Mouse (Mus musculus): ENCODE results near the gene Idnk. TPM values are rescaled to one million over a fixed set of nuclear protein-coding genes. Genes with fewer than 3 reads are reported as not detected.

Gene Idnk
- polyA plus RNA-seq, 1 experiment = 6.0 TPM

DNA sequence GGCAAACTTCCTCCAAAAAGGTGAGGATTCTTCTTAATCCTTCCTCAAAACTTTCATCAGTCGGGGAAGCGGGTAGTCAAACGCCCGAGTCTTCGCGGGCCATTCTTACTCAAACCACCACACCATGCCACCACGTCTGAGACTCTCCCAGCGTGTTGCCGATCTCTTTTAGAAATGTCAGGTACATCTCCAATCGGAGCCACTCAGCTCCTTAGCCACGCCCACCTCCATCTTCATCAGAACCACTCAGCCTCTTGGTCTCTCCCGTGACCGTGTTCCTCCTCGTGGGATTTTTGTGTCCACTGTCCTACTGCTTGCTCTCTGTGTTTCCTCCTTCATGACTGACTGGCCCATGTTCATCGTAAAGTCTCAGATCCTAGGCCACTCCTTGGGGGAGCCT lies 3.3 kb downstream of the Idnk start:
- Histone ChIP-seq H3K4me3 (ENCODE audit: control insufficient read depth, low read depth, low read length) (no peak overlapping the region), H3K36me3 (ENCODE audit: control insufficient read depth, insufficient read depth, low read length) (no peaks in the 10 kb centered on the region)
- TF ChIP-seq CTCF (IDR thresholded peaks at IDR 0.05; ENCODE audit: control insufficient read depth, insufficient read depth, insufficient replicate concordance, low read depth, low read length) (no peak), POLR2A (IDR thresholded peaks at IDR 0.05; ENCODE audit: control insufficient read depth, low read depth, low read length) (no peak)

DNA sequence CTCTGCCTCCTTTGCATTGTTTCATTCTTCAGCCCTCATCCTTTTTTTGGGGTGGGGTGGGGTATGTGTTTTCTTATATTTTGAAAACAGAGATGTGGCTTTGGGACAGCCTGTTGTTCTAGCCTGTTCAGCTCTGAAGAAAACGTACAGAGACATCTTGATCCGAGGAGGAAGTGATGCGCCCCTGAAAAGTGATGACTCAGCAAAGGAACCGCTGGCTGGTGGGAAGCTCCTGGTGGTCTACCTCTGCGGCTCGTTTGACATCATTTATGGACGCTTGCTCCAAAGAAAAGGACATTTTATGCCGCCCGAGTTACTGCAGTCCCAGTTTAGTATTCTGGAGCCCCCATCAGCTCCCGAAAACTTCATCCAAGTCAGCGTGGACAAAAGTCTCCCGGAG lies 5.9 kb downstream of the Idnk start:
- H3K27ac ChIP-seq (ENCODE audit: control insufficient read depth, insufficient read depth, low read depth, low read length) = no peak overlapping the region
- TF ChIP-seq POLR2A (IDR thresholded peaks at IDR 0.05; ENCODE audit: control insufficient read depth, low read depth, low read length) = no peak
- no peak for TF ChIP-seq CTCF (IDR thresholded peaks at IDR 0.05; ENCODE audit: control insufficient read depth, insufficient read depth, insufficient replicate concordance, low read depth, low read length)
- peaks cover 4% of the 10 kb centered on the region for H3K4me1 ChIP-seq (ENCODE audit: control insufficient read depth, insufficient read depth, low read length)
- H3K27me3 ChIP-seq (ENCODE audit: control insufficient read depth, insufficient read depth, low read length) = no peaks in the 10 kb centered on the region
- no peak overlapping the region for H3K4me3 ChIP-seq (ENCODE audit: control insufficient read depth, low read depth, low read length)
- H3K36me3 ChIP-seq (ENCODE audit: control insufficient read depth, insufficient read depth, low read length) = no peaks in the 10 kb centered on the region

More for the DNA sequence above, 3.3 kb downstream of the Idnk start:
- Histone ChIP-seq H3K27ac (ENCODE audit: control insufficient read depth, insufficient read depth, low read depth, low read length) (no peak overlapping the region), H3K4me1 (ENCODE audit: control insufficient read depth, insufficient read depth, low read length) (peaks cover 16% of the 10 kb centered on the region), H3K27me3 (ENCODE audit: control insufficient read depth, insufficient read depth, low read length) (no peaks in the 10 kb centered on the region)

DNA sequence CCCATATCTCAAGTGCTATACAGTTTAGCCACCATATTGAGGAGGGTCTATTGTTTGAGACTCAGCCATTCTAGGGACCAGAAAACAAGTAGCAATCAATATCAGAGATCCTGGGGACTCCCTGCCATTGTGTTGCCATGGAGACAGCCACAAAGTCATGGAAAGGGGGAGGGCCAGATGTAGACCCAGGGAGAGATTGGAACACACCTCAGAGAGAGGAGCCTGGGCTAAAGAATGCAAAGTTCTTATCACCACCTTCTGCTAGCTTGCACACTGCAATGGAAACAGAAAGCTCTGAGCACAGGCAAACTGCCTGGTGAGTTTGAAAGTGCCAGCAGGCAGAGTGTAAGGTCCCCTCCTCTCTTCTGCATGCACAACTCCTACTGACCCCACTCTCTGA lies 10.7 kb downstream of the Idnk start:
- Histone ChIP-seq H3K36me3 (ENCODE audit: control insufficient read depth, insufficient read depth, low read length) (no peaks in the 10 kb centered on the region; the same call in 1 of the 2 replicates), H3K27ac (ENCODE audit: control insufficient read depth, insufficient read depth, low read depth, low read length) (no peak overlapping the region), H3K27me3 (ENCODE audit: control insufficient read depth, insufficient read depth, low read length) (no peaks in the 10 kb centered on the region), H3K4me1 (ENCODE audit: control insufficient read depth, insufficient read depth, low read length) (no peaks in the 10 kb centered on the region), H3K4me3 (ENCODE audit: control insufficient read depth, low read depth, low read length) (no peak overlapping the region)
- TF ChIP-seq CTCF (IDR thresholded peaks at IDR 0.05; ENCODE audit: control insufficient read depth, insufficient read depth, insufficient replicate concordance, low read depth, low read length) (no peak), POLR2A (IDR thresholded peaks at IDR 0.05; ENCODE audit: control insufficient read depth, low read depth, low read length) (no peak)

DNA sequence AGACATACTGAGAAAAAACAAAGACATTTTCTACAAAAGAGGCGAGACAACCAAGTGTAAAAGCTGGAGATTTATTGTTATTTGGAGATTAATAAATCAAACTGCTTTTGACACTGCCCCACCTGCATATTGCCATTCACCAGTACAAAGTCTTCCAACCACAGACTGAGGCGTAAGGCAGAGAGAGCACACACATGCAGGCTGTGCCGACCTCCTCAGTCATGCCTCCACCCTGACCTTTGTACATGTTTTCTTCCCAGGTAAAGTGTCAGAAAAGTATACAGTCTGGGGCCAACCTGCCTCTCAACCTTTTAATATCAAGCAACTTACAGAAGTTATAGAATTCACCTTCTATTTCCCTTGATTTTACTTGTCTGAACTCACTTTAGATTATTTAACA lies 18.7 kb downstream of the Idnk start:
- Histone ChIP-seq H3K4me1 (ENCODE audit: control insufficient read depth, insufficient read depth, low read length) (no peaks in the 10 kb centered on the region), H3K27ac (ENCODE audit: control insufficient read depth, insufficient read depth, low read depth, low read length) (no peak overlapping the region), H3K27me3 (ENCODE audit: control insufficient read depth, insufficient read depth, low read length) (no peaks in the 10 kb centered on the region), H3K36me3 (ENCODE audit: control insufficient read depth, insufficient read depth, low read length) (no peaks in the 10 kb centered on the region; the same call in none of the 2 replicates), H3K4me3 (ENCODE audit: control insufficient read depth, low read depth, low read length) (no peak overlapping the region)
- TF ChIP-seq POLR2A (IDR thresholded peaks at IDR 0.05; ENCODE audit: control insufficient read depth, low read depth, low read length) (no peak), CTCF (IDR thresholded peaks at IDR 0.05; ENCODE audit: control insufficient read depth, insufficient read depth, insufficient replicate concordance, low read depth, low read length) (no peak)

DNA sequence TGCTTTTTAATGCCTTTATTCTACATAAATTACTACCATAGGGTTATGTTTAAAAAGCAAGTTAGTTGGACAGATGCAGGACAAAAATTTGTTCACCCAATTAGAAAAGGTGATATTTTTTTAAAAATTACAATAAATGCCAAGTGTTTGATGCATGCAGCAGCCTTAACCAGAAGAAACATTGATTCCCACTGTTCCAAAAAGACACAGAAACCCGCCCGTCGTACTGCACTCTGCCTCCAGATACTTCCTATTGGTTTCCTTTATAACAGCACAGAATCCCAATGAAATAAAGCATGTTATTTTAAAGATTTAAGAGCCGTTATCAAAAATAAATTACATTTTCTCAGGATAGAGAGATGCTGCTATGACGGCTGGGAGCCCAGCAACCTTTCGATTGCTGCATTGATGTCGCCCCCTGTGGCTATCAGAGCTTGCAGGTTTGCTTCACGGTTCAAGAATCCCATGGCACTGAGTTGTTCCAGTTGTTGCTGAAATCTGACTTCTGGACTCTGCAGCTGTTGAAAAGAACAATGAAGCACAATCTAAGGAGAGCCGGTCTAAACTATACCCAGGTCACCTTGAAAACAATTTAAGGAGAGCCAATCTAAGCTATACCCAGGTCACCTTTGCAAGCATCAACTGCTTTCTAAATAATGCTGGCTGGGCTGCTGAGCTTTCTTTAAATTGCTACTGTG lies 20.2 kb downstream of the Idnk start:
- TF ChIP-seq POLR2A (IDR thresholded peaks at IDR 0.05; ENCODE audit: control insufficient read depth, low read depth, low read length) (no peak), CTCF (IDR thresholded peaks at IDR 0.05; ENCODE audit: control insufficient read depth, insufficient read depth, insufficient replicate concordance, low read depth, low read length) (no peak)
- Histone ChIP-seq H3K27me3 (ENCODE audit: control insufficient read depth, insufficient read depth, low read length) (no peaks in the 10 kb centered on the region), H3K4me3 (ENCODE audit: control insufficient read depth, low read depth, low read length) (no peak overlapping the region), H3K4me1 (ENCODE audit: control insufficient read depth, insufficient read depth, low read length) (no peaks in the 10 kb centered on the region), H3K36me3 (ENCODE audit: control insufficient read depth, insufficient read depth, low read length) (no peaks in the 10 kb centered on the region; the same call in none of the 2 replicates), H3K27ac (ENCODE audit: control insufficient read depth, insufficient read depth, low read depth, low read length) (no peak overlapping the region)

DNA sequence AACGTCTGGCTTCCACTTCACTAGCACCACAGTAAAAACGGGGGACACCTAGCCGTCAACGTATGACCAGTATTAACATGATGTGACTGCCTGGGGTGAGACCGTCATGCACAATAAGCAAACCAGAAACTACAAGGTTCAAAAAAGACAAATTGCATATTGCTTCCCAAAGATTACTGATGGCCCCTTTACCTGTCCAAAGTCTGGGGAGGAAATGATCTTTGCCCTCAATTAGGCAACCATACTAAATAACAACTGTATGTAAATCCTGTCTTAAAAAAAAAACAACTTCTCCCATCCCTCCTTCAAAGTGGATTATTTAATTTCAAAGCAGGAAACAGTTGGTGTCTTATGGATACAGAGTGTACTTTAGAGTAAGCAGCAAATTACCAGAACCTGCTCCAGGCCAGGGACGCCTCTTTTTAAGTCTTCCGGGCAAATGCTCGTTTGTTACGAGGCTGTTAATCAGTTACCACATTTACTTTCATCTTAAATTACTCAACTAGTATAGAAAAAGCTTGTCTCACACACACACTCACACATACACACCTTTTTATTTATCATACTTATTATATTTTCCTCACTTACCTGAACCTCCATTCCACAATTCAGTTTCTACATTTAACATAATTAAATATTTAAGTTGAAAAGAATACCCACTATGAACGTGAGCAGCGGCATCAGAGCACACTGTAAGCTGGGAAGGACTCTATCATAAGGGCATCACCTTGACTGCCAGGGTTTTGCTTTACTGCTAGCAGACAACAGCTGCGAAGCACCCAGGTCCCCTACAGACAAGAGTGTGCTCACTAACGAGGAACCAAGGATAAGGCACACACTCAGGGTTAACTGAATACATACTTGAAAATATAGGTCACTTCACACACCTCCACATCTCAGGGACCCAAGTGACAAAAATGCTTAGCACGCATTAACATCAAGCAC lies 24.4 kb downstream of the Idnk start:
- H3K36me3 ChIP-seq (ENCODE audit: control insufficient read depth, insufficient read depth, low read length) = no peaks in the 10 kb centered on the region; the same call in none of the 2 replicates
- TF ChIP-seq POLR2A (IDR thresholded peaks at IDR 0.05; ENCODE audit: control insufficient read depth, low read depth, low read length) (no peak), CTCF (IDR thresholded peaks at IDR 0.05; ENCODE audit: control insufficient read depth, insufficient read depth, insufficient replicate concordance, low read depth, low read length) (no peak)

DNA sequence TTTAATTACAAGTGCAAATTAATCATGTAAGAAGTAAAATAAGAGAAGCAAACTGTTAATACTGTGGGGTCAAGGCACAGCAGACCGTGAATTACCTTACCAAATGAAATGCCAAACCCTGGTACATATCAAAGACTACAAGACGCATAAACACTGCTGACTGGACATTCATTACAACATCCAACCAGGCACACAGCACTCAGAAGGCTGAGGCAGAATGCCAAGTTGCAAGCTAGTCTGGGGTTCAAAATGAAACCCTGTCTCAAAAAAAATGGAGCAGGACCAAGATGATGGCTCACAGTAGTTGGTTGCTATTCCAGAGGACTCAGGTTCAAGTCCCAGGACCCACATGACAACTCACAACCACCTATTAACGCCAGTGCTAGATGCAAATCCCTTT lies 26.7 kb downstream of the Idnk start:
- H3K36me3 ChIP-seq (ENCODE audit: control insufficient read depth, insufficient read depth, low read length) = no peaks in the 10 kb centered on the region; the same call in none of the 2 replicates
- H3K27ac ChIP-seq (ENCODE audit: control insufficient read depth, insufficient read depth, low read depth, low read length) = no peak overlapping the region
- H3K4me3 ChIP-seq (ENCODE audit: control insufficient read depth, low read depth, low read length) = no peak overlapping the region
- TF ChIP-seq POLR2A (IDR thresholded peaks at IDR 0.05; ENCODE audit: control insufficient read depth, low read depth, low read length) (no peak), CTCF (IDR thresholded peaks at IDR 0.05; ENCODE audit: control insufficient read depth, insufficient read depth, insufficient replicate concordance, low read depth, low read length) (no peak)
- H3K27me3 ChIP-seq (ENCODE audit: control insufficient read depth, insufficient read depth, low read length) = no peaks in the 10 kb centered on the region
- H3K4me1 ChIP-seq (ENCODE audit: control insufficient read depth, insufficient read depth, low read length) = peaks cover 2% of the 10 kb centered on the region; the same call in 1 of the 2 replicates

More for the DNA sequence above, 24.4 kb downstream of the Idnk start:
- Histone ChIP-seq H3K4me1 (ENCODE audit: control insufficient read depth, insufficient read depth, low read length) (no peaks in the 10 kb centered on the region), H3K27me3 (ENCODE audit: control insufficient read depth, insufficient read depth, low read length) (no peaks in the 10 kb centered on the region), H3K4me3 (ENCODE audit: control insufficient read depth, low read depth, low read length) (no peak overlapping the region), H3K27ac (ENCODE audit: control insufficient read depth, insufficient read depth, low read depth, low read length) (no peak overlapping the region)

Measured in testis, adult 2 months (tissue).